Mouse (Mus musculus) left cerebral cortex, postnatal 14 days (tissue): ENCODE measurements at regions not wholly inside any gene's neighbourhood (a gene's known extent, or its start where the extent isn't known, plus 50 kb on each side); places are given as distances from the start of the nearest gene placed in this dataset.
"Not testable (repeated sequence)": the region's sequence is repeated elsewhere in the genome, so short reads cannot be mapped to it uniquely, and the experiment has no call there.

Source experiments
- DNase-seq, 2 experiments: peaks; one replicate each; pipeline ENCODE4 v3.0.0; 2021 to 2022; ENCODE audit warnings: low spot score in 2 of 2, mixed read lengths in 1 of 2
- intact Hi-C: fragments of 180-260 bp; cut with DNase I; formaldehyde crosslinking; loops from one replicate; pipeline ENCODE4 v1.15.1; 2025

GRCm38 (mm10) chr10:22460386-22460785 is 100.0 kb downstream of the Raet1d start:
- DNase-seq, intact Hi-C loops: not testable (repeated sequence)

DNA sequence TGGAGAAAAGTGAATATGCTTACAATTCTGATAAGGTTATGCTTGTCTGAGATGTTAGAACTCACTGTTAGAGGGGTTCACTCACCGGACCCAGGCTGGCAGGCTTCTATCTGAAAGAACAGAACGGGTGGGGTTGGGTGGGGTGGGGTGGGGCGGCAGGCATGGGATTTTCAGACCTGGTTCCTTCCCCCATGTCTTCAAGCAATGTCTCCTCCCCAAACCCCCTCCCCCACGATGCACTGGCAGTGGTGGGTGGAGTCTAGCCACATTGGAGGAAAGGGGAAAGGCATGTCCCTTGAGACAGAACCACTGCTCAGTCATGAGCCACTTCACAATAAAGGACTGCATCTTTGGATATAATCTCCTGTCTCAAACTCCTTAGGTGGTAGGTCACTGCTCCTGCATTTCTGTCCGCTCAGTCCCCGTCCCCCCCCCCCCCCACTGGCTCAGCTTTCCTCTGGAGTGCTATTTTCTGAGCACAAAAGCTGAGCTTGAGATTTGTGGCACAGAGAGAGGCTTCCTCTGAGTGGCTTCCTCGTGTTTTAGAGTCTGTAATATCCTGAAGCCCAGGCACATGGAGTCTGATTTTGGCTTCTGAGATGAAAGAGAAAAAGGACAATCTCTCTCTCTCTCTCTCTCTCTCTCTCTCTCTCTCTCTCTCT is 100.6 kb downstream of the Raet1d start:
- intact Hi-C loops, DNase-seq: not testable (repeated sequence)

GRCm38 (mm10) chr10:22461480-22462050 is 101.2 kb downstream of the Raet1d start:
- intact Hi-C loops, DNase-seq: not testable (repeated sequence)

- DNase-seq = peak; percentile 21 to 25
- intact Hi-C loops = not testable (repeated sequence)
These were observed 111.5 kb downstream of the Raet1d start for GRCm38 (mm10) chr10:22471722-22472330.

- DNase-seq = peak; percentile 46 to 65
- intact Hi-C loops = loop anchor here (2.0 to 5.0 kb wide), 2 partner anchors 99 to 443 kb away; no protein-coding TSS in a partner anchor
These were observed 119.5 kb downstream of the Raet1d start for GRCm38 (mm10) chr10:22479860-22480259.

DNA sequence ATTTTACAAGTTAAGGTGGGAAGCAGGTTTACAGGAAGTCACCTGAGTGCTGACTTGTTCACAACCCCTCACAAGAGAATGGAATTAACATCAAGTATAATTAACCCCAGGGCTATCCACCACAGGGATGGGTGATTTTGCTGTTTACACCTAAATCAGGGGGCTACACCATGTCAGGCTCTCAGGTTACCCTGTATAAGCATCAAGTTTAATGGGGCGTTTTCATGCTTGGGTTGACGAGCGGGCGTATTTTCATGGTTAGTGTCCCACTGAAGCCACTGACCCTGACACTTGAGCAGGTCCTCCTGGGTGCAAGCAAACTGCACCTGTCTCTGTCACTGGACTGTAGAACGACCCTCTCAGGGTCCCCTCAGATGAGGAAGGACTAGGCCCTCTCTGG is 126.7 kb downstream of the Raet1d start:
- DNase-seq, intact Hi-C loops: not testable (repeated sequence)

DNA sequence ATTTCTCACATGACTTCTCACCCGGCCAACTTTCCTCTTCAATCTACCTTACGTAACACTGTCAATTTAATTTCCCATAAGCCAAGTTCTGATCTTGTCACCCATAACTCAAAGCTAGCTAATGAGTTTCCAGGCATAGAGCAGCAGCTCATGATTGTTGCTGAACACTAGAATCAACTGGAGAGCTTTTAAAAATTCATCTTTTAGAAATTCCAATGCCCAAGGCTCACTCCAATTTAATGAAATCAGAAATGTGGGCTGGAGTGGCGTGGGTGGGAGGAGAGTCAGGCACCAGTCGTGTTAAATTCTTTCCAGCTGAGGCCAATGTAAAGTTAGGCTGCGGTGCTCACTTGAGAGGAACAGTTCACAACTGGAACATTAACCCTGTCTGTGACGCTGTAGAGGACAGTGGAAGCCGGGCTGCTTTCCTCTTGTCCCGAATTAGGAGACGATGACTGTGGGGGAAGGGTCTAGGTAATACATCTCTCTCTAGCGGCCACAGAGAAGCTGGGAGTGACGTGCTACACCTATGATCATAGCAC is 131.5 kb downstream of the Raet1d start:
- intact Hi-C loops, DNase-seq: not testable (repeated sequence)

DNA sequence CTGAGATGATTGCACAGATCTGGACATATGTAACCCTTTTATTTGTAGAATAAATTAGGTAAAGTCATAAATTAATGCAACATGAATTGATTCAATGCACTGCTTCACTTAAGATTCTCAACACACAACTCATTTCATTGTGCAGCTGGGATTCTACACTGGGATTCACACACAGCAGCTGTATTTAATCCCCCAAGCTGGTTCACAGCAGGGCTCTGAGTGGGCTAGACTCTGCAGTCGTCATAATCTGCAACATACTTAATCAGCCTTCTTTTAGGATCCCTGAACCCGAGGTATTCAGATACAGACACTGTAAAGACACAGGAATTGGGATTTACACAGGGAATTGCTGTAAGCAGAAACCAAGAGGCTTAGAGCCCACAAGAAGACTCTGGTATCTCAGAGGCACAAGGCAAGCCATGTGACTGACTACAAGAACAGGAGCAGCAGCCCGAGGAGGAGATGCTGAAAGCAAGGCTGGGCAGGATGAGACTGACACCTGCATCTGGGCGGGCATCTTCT is 135.7 kb downstream of the Raet1d start:
- DNase-seq = peak in 1 of 2 experiments; percentile 2
- intact Hi-C loops = no loop called here
